Mouse (Mus musculus) gastrocnemius, adult 18-20 months (tissue): ENCODE measurements at regions not wholly inside any gene's neighbourhood (a gene's known extent, or its start where the extent isn't known, plus 50 kb on each side); places are given as distances from the start of the nearest gene placed in this dataset.
A peak's percentile ranks its signal among the peaks of the same experiment; 100 is the strongest.
"Not testable (repeated sequence)": the region's sequence is repeated elsewhere in the genome, so short reads cannot be mapped to it uniquely, and the experiment has no call there.

Experiments used
- DNase-seq: peaks from one replicate; pipeline ENCODE4 v3.0.0; 2021; ENCODE audit warnings: low spot score

DNA sequence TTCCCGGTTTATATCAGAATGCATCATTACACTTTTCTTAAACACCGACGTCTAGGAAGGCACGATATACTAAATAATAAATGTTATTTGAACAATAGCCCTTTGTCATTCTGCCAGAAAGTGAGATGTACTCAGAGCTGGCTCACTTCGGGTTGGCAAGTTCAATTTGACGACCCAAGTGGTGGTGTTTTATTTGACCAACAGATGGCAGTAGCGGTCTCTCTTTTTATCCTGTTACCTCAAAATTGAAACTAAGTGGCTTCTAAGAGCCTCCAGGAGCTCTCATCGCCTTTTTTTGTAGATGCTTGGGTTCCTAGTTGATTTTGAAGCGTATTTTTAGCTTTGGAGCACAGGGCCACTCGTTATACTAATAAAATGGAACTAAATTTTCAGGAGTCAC, 66.7 kb upstream of the Chmp2b start:
- peak; percentile 64 for DNase-seq

DNA sequence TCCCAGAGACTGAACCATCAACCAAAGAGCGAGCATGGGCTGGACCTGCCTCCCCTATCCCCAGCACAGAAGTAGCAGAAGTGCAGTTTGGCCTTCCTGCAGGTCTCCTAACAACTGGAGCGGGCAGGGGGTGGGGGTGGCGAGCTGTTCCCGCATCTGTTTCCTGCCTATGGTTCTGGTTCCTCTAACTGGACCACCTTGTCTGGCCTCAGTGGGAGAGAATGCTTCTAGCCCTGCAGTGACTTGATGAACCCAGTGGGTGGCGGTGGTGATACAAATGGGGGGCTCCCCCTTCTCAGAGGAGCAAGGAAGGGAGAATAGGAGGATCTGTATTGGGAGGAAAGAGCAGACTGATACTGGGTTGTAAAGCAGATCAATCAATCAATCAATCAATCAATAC, 69.2 kb upstream of the Chmp2b start:
- DNase-seq = no peak

DNA sequence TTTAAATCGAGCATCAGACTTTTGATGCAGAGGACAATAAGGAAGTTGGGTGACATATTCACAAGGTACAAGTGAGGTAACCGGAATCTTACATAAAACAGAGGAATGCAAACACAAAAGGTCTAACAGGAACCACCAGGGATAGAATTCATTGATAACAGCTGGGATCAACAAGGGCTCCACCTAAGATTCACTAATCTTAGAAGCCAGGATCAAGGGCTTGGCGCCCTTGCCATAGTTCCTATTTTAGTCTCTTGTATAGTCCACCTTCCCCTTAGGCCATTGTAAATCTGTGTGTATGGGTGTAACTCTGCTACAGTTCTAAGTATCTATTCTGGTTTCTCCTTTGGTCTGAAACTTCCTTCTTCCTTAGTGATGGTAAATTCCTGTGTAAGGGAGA, 84.2 kb upstream of the Chmp2b start:
- not testable (repeated sequence) for DNase-seq

DNA sequence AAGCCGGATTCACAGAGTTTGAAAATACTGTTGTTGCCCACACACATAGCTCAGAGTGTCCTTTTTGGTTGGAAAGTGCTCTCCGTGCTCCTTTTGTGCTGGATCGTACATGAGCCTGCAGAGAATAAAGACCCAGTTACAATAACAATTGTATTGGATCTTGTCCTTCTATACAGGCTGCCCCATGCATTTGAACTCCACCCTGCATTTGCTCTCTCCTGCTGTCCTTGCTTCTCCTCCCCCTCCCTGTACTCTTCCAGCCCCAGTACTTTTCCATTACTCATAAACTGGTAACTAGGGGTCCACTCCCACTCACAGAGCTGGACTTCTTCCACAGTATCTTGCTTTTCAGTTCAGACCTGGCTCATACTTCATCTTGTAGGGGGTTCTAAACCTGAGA, 86.5 kb upstream of the Chmp2b start:
- no peak for DNase-seq

DNA sequence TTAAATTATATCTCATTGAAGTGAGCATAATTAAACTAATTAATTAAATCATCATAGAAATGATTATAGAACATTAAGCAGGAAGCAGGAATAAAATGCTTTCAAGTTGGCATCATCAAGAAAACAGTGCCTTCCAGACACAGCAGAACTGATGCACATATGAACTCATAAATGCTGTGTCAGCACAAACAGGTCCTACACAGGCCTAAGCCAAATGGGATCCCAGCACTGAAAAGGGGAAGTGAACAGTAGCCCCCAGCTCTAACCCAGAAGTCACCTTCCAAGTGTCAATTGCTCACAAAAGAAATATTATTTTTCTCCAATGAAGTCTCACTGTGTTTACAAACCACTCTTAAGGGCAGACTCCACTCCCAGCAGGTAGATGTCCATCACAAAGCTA, 93.0 kb upstream of the Chmp2b start:
- no peak for DNase-seq

DNA sequence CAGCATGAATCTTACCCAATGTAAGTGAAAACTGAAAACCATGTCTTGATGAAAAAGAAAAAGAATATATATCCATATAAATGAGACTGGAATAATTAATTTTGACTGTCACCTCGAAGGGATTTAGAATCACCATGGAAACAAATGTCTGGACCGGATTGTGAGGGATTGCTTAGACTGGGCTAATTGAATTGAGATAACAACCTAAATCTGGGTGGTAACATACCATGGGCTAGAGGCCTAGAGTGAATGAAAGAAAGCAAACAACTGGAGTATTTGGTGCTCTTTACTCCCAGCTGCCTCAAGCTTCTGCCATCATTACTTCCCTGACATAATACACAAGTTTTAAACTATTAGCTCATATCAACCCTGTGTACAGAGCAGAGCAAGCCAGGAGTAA, 95.3 kb upstream of the Chmp2b start:
- DNase-seq = no peak

DNA sequence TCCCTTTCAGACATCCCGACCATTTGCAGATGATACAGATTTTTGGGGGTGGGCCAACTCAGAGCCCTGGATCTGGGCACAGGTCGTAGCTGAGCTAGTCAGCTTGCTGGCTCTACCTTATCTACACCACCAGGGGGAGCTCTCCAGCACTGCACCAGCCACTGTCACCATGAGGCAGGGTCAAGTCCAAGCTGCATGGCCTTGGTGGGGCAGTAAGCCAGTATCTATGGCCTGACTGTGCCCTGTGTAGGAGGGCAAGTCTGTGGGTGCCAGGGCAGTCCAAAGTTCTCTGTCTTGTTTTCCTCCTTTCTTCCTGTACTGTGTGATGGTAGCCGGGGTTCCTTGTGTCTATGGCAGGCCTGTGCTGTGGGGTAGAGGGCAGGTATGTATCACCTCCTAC, 102.3 kb upstream of the Chmp2b start:
- DNase-seq = peak; percentile 6

DNA sequence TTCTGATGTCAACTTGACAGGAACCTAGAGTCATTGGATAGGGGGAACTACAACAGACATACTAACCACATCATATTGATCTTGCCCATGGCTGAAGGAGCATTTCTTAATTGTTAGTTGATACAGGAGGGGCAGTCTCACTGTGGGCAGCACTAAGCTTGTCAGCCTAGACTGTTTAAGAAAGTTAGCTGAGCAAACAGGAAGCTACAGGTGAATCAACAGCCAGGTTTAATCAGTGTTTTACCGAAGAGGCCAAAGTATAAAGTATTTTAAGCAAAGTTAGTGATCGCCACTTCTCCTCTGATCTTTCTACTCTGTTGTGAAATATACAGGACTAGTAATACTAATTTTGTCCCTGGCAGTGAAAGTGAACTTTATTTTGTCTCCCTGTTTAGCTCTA, 109.6 kb upstream of the Chmp2b start:
- DNase-seq = no peak

DNA sequence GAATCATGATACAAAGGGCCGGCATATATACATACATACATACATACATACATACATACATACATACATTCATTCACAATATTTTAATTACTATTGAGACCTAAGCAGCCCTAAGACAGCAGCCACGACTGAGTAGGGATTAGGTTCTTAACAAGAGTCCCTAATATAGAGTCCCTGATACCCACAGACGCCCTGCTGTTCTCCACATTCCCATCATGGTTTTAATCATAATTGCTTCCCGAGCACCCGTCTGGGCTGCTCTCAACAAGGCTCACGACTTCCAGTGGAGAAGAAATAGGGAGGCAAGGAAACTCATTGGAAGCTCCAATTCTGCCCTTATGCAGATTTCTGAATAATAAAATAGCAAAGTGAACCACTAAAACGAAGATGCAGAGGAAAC, 120.6 kb upstream of the Chmp2b start:
- no peak for DNase-seq

DNA sequence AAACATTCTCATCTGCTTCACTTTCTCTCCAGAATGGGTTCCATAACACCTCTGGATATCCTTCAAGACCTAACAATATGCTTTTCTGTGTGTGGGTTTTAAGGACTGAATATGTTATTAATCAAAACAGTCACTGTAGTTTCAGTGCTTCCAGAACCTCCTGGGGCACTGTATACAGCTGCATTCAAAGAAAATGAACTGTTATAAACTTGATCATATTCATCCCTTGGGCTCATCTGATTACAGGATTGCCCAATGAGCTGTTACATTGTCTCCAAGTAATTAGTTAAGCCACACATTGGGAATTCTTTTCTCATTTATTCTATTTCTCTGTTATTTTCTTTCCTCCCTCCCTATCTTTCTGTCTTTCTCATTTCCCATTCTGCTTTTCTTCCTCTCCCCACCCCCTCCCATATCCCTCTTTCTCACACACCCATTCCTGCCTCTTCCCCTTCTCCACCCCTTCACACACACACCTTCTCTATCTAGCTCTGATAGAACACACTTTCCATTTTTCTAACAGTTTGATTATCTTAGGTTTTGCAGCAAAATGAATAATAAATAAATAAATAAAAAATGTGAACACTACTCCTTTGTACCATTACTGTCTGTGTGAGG, 121.3 kb upstream of the Chmp2b start:
- no peak for DNase-seq

DNA sequence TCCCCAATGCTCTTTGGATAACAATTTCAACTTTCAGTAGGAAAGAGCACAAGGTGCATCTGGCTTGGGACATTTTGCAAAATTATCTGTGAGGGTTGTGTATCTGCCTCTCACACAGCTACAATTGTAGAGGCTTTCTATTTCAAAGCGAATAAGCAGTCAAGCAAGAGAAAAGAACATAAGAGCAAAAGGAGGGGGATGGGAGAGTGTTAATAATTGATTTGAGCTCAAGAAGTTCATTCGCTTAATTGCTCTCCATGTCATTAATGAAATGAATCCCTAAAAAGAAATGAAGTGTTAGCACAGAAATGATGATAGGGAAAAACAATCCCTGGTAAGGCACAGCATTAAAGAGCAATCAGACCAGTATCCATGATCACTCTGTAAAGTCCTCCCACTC, 121.4 kb upstream of the Vgll3 start:
- DNase-seq = no peak

DNA sequence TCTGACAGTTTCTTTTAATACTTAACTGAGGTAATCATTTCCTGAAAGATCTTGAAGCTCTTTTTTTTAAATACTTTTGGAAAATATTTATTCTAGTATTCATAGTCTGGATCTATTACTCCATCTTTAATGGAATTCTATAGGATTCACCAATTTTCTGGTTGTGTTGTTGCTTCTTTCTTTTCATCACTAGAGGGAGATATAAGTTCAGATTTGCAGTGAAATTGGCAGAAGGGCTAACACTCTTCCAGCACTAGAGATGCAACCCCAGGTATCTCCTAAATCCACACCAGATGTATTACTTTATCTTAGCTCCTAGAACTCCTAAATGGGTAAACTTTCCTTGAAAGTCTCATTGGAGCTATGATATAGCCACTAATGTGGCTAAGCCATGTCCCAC, 99.4 kb upstream of the Vgll3 start:
- DNase-seq = no peak

DNA sequence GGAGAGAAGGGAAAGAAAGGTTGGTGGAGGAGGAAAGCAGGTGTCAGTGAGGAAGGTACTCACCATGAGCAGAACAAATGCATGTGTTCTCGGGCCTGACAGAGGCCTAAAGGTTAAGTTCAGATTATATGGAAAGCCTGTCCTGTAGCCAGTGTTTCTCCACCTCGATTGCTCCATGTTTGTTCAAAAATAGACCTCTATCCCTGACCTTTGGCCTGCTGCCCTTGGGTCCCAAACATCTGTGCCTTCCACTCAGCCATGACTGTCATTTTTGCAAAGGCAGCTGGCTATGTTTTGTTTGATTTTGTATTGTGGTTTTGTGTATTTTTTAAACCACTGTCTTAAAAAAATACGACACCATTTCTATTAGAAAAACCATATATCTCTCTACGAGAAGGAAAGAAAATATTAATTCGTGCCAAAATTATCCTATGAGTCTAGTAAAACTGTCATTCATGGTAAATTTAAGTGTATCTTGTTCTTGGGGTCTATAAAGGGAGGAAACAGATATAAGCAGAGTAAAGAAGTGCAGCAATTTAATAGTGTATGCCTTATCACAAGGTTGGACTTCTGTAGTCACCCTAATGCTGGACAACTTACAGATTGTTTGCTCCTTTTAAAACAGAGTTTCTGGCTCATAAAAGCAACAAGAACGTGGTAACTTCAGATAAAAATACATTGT, 96.1 kb upstream of the Vgll3 start:
- DNase-seq = no peak

DNA sequence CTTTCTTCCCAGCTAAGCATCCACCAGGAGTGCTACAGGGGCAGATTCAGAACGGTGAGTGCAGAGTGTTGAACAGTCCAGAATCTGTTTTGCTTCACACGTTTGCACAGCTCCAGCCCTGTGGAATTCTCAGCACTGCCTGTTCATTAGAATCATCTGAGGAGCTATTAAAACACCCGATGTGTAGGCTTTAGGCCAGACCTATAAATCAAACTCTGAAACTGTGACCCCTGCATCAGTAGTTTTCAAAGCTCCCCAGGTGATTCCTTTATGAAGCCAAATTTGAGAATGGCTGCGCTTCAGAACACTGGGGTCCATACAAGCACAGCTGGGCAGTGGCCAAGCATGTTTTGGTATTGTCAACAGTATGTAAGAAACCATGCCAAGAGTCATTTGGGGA, 94.1 kb upstream of the Vgll3 start:
- DNase-seq = no peak

DNA sequence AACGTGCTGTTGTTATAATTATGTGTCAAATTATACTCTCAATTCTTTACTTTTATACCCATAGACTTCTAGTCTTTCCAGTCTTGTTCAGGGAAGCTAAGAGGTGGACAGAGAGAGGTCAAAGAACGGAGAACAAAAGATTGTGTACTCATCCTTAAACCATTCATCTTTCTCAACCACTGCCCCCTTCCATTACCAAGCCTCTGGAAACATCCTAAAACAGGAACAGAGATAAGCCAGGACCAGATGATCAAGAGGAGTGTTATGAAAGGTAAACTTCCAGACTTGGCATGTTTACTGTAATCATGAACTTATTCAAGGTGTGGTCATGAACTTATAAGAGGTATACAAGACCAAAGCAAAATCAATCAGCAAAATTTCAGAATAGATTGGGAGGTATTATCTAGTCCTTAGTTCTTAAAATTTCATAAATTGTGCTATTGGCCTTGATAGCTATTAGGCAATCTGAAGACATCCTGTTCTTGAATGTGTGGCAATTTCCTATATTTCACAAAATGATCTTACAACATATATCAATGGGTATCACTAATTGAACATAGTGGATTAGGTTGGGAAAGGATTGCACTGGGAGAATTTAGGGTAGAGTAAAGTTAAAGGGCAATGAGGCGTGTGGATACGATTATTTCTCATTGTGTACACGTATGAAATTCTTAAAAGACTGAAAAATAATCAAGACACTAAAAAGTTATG, 89.3 kb upstream of the Vgll3 start:
- DNase-seq = no peak

DNA sequence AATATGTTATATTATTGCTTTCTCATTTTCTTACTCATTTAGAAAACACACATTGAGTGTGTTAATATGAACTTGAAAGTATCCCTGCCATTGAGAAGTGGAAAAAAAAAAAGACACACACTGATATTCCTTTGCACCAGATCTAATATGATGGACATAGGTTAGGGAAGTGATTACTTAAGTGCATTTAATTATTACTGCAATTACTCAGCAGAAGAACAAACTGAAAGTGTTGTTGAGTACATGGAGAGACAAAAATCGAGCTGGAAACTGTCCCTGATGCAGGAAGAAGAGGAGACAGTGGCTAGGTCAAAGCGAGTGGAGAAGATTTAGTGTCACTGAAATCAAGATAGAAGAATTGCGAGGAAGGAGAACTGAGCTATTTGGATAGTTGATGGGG, 88.8 kb upstream of the Vgll3 start:
- no peak for DNase-seq

DNA sequence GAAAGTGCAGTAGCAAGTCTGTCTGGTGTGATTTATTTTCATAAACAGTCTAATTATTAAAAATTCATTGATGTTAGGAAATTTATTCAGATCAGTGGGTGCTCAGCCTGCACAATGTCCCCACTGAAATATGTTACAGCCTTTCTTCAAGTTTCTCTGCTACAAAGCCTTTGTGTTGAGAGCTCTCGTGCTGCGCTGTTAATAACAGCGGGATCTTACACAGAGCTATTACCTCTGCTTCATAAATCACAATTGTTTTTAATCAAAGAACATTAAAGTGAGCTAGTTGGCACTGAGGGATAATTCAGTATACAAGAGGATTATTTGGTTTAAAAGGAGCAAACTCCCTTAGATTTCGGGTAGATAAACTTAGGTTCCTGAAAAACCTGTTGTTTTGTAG, 85.7 kb upstream of the Vgll3 start:
- no peak for DNase-seq

DNA sequence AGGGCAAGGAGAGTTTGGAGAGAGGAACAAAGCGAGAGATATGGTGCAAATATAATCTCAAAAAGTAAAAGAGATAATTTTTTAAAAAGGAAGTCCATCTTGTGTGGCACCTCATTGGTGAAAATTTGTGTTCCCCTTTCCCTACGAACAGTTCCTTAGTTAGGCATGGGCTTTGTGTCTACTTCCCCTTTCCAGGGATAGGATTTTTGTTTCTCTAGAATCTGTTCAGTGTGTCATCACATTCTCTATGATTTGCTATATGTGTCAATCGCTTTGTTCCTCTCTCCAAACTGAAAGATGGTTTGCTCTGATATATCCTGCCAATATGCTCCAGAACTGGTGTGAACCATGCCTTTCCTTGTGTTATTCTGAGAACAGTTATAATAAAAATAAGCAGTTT, 75.4 kb upstream of the Vgll3 start:
- DNase-seq = no peak

DNA sequence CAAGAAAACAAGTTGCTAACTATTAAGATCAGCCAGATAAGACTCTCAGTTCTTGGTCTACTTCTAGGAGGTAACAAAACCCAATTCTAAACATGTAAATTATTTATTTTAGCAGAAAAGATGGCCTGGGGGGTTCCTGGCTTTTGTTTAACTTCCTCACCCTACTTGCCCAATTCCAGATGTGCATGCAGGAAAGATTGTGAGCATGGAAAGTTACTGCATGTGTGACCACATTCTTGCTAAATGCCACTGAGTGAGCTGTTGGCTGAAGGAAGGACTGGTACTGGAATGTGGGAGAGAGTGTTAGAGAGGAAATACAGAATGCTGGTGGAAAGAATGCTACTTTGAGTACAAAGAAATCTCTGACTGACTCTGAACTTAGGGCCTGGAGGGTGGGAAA, 72.1 kb upstream of the Vgll3 start:
- DNase-seq = no peak

DNA sequence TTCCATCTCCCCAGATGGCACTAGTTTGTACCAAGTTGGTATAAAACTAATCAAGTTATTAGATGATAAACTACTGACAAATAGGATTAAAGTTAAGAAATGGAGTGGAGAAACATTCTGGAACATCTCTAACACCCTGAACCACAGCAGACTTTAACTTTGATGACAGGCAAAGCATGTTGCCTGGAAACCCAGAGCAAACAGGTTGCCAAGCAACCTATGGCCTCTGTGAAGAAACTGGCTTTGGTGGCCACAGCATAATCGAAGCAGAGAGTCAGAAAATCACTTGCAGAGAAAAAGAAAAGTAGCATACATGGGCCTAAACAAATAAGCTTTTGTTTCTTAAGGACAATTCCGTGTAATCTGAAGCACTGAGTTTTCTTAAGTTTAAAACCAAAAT, 59.4 kb upstream of the Vgll3 start:
- no peak for DNase-seq
